Mouse (Mus musculus): ENCODE data around the gene Akt1.

DNA sequence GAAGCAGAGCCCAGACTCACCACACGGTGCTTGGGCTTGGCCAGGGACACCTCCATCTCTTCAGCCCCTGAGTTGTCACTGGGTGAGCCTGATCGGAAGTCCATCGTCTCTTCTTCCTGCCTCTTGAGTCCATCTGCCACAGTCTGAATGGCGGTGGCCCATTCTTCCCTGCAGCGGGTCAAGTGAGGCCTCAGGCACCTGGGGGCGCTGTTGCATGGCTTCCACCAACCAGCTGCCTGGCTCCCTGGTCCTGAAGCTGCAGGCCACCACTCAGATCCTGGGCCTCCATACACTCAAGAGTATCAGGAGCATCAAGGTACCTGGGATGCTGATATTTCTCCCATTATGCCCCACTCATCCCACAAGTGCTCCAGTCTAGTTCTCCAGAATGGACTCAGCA, 15.6 kb downstream of the Akt1 start:
- TF ChIP-seq POLR2A (IDR thresholded peaks at IDR 0.05; ENCODE audit: control insufficient read depth, low read depth, low read length) (no peak), CTCF (IDR thresholded peaks at IDR 0.05; ENCODE audit: control insufficient read depth, insufficient read depth, insufficient replicate concordance, low read depth, low read length) (peak; percentile 37; the same call in 1 of the 2 replicates)

Data from testis, adult 2 months (tissue).